Mouse (Mus musculus) MEL (cell line): Measurements from ENCODE around the gene Inafm2. TPM values are rescaled to one million over a fixed set of nuclear protein-coding genes. Genes with fewer than 3 reads are reported as not detected.

Experiments used
- DNase-seq: peaks from one replicate; pipeline ENCODE4 v3.0.0; 2011; ENCODE audit warnings: low read depth, low spot score
- H3K27ac ChIP-seq: 2 replicates; pipeline ENCODE4 v1.5.1; 2012; ENCODE audit warnings: low read depth, mild to moderate bottlenecking, control low read depth, low read length, moderate library complexity; ENCODE audit not compliant: control insufficient read depth
- H3K27me3 ChIP-seq, 2 experiments: fragments of 150-350 bp in 1 of 2; sonication (generic) in 1 of 2; 2 replicates each; pipeline ENCODE4 v1.6.1; 2012; ENCODE audit warnings: low read length in 2 of 2, mild to moderate bottlenecking in 2 of 2, improper control_type of control experiment in 1 of 2, moderate library complexity in 1 of 2; ENCODE audit not compliant: insufficient read depth in 2 of 2, control insufficient read depth in 1 of 2
- H3K36me3 ChIP-seq, 2 experiments: 2 replicates each; pipeline ENCODE4 v1.6.1; 2012 to 2014; ENCODE audit warnings: low read length in 2 of 2, improper control_type of control experiment in 1 of 2, inconsistent platforms in 1 of 2, mild to moderate bottlenecking in 1 of 2; ENCODE audit not compliant: insufficient read depth in 2 of 2, control insufficient read depth in 1 of 2
- H3K4me1 ChIP-seq, 2 experiments: fragments of 150-350 bp in 1 of 2; sonication (generic) in 1 of 2; 2 replicates each; pipeline ENCODE4 v1.6.1; 2012; ENCODE audit warnings: low read length in 2 of 2, improper control_type of control experiment in 1 of 2, mild to moderate bottlenecking in 1 of 2; ENCODE audit not compliant: insufficient read depth in 2 of 2, control insufficient read depth in 1 of 2
- H3K4me3 ChIP-seq, 2 experiments: fragments of 150-350 bp in 1 of 2; sonication (generic) in 1 of 2; 2 replicates each; pipeline ENCODE4 v1.5.1; 2012; ENCODE audit warnings: low read depth in 2 of 2, low read length in 2 of 2, mild to moderate bottlenecking in 2 of 2, moderate library complexity in 2 of 2, control low read depth in 1 of 2, improper control_type of control experiment in 1 of 2; ENCODE audit not compliant: control insufficient read depth in 1 of 2, insufficient read depth in 1 of 2
- H3K79me2 ChIP-seq: 2 replicates; pipeline ENCODE4 v1.6.1; 2012; ENCODE audit warnings: mild to moderate bottlenecking, low read length, moderate library complexity; ENCODE audit not compliant: control insufficient read depth, poor library complexity, insufficient read depth
- H3K9ac ChIP-seq: 2 replicates; pipeline ENCODE4 v1.6.1; 2012; ENCODE audit warnings: low read depth, mild to moderate bottlenecking, control low read depth, low read length, moderate library complexity; ENCODE audit not compliant: control insufficient read depth, poor library complexity, severe bottlenecking
- H3K9me3 ChIP-seq: fragments of 150-350 bp; sonication (generic); replicated peaks from 2 replicates; pipeline ENCODE4 v1.6.1; 2012; ENCODE audit warnings: mild to moderate bottlenecking, low read length, improper control_type of control experiment, moderate library complexity; ENCODE audit not compliant: insufficient read depth
- BHLHE40 ChIP-seq: IDR thresholded peaks from 2 replicates; pipeline ENCODE4 v1.6.1; 2012; ENCODE audit warnings: low read depth, mild to moderate bottlenecking, inconsistent platforms, low read length, improper control_type of control experiment, borderline replicate concordance
- CHD2 ChIP-seq: IDR thresholded peaks from 2 replicates; pipeline ENCODE4 v1.6.1; 2011; ENCODE audit warnings: low read length, improper control_type of control experiment
- CTCF ChIP-seq, 3 experiments: IDR thresholded peaks in 2 of 3; conservative IDR thresholded peaks in 1 of 3; 2 replicates each; pipeline ENCODE4 v1.5.1; 2011 to 2012; ENCODE audit warnings: low read length in 3 of 3, low read depth in 2 of 3, mild to moderate bottlenecking in 2 of 3, improper control_type of control experiment in 1 of 3, inconsistent platforms in 1 of 3, mixed read lengths in 1 of 3, moderate library complexity in 1 of 3; ENCODE audit not compliant: control insufficient read depth in 1 of 3, insufficient read depth in 1 of 3, poor library complexity in 1 of 3, severe bottlenecking in 1 of 3
- GABPA ChIP-seq: IDR thresholded peaks from 2 replicates; pipeline ENCODE4 v1.6.1; 2012; ENCODE audit warnings: low read depth, mild to moderate bottlenecking, inconsistent platforms, low read length, improper control_type of control experiment, moderate library complexity
- HCFC1 ChIP-seq: IDR thresholded peaks from 2 replicates; pipeline ENCODE4 v1.6.1; 2012; ENCODE audit warnings: low read depth, mild to moderate bottlenecking, inconsistent platforms, low read length, improper control_type of control experiment, moderate library complexity
- KAT2A ChIP-seq: conservative IDR thresholded peaks from 2 replicates; pipeline ENCODE4 v1.6.1; 2012; ENCODE audit warnings: low read depth, low read length, improper control_type of control experiment, inconsistent platforms
- MAFK ChIP-seq: IDR thresholded peaks from 2 replicates; pipeline ENCODE4 v1.6.1; 2011; ENCODE audit warnings: low read depth, mild to moderate bottlenecking, low read length, improper control_type of control experiment, borderline replicate concordance
- MAX ChIP-seq: IDR thresholded peaks from 2 replicates; pipeline ENCODE4 v1.6.1; 2011; ENCODE audit warnings: low read length, improper control_type of control experiment
- MEF2A ChIP-seq: IDR thresholded peaks from 2 replicates; pipeline ENCODE4 v1.6.1; 2014; ENCODE audit warnings: low read depth, mild to moderate bottlenecking, inconsistent platforms, low read length, improper control_type of control experiment; ENCODE audit not compliant: poor library complexity, insufficient replicate concordance, severe bottlenecking; ENCODE audit errors: extremely low read depth
- MYC ChIP-seq: IDR thresholded peaks from 2 replicates; pipeline ENCODE4 v1.6.1; 2011; ENCODE audit warnings: low read depth, mild to moderate bottlenecking, low read length, improper control_type of control experiment, moderate library complexity
- POLR2A ChIP-seq, 2 experiments: IDR thresholded peaks; 2 replicates each; pipeline ENCODE4 v1.6.1; 2011 to 2012; ENCODE audit warnings: low read length in 2 of 2, mild to moderate bottlenecking in 2 of 2, control low read depth in 1 of 2, improper control_type of control experiment in 1 of 2, low read depth in 1 of 2, moderate library complexity in 1 of 2; ENCODE audit not compliant: control insufficient read depth in 1 of 2, insufficient read depth in 1 of 2, poor library complexity in 1 of 2
- POLR2AphosphoS2 ChIP-seq: IDR thresholded peaks from 2 replicates; pipeline ENCODE4 v1.6.1; 2011; ENCODE audit warnings: low read length, improper control_type of control experiment
- RCOR1 ChIP-seq: IDR thresholded peaks from 2 replicates; pipeline ENCODE4 v1.6.1; 2012; ENCODE audit warnings: low read depth, mild to moderate bottlenecking, inconsistent platforms, low read length, improper control_type of control experiment
- SMC3 ChIP-seq: IDR thresholded peaks from 2 replicates; pipeline ENCODE4 v1.6.1; 2011; ENCODE audit warnings: low read depth, low read length, improper control_type of control experiment
- TAL1 ChIP-seq: IDR thresholded peaks from 2 replicates; pipeline ENCODE4 v1.6.1; 2012; ENCODE audit warnings: mild to moderate bottlenecking, inconsistent platforms, low read length, moderate library complexity, mixed read lengths
- USF1 ChIP-seq: IDR thresholded peaks from 2 replicates; pipeline ENCODE4 v1.6.1; 2014; ENCODE audit warnings: low read depth, mild to moderate bottlenecking, inconsistent platforms, low read length, improper control_type of control experiment, moderate library complexity
- USF2 ChIP-seq, 2 experiments: IDR thresholded peaks; 2 replicates each; pipeline ENCODE4 v1.6.1; 2011 to 2012; ENCODE audit warnings: improper control_type of control experiment in 2 of 2, low read length in 2 of 2, borderline replicate concordance in 1 of 2, inconsistent platforms in 1 of 2, low read depth in 1 of 2, mild to moderate bottlenecking in 1 of 2; ENCODE audit not compliant: insufficient read depth in 1 of 2
- ZC3H11A ChIP-seq: IDR thresholded peaks from 2 replicates; pipeline ENCODE4 v1.6.1; 2012; ENCODE audit warnings: low read depth, mild to moderate bottlenecking, inconsistent platforms, low read length, improper control_type of control experiment
- ZKSCAN1 ChIP-seq: IDR thresholded peaks from 2 replicates; pipeline ENCODE4 v1.6.1; 2012; ENCODE audit warnings: low read depth, mild to moderate bottlenecking, inconsistent platforms, low read length, improper control_type of control experiment, moderate library complexity
- ZMIZ1 ChIP-seq: IDR thresholded peaks from 2 replicates; pipeline ENCODE4 v1.6.1; 2012; ENCODE audit warnings: low read depth, mild to moderate bottlenecking, inconsistent platforms, low read length, improper control_type of control experiment, moderate library complexity
- ZNF384 ChIP-seq: IDR thresholded peaks from 2 replicates; pipeline ENCODE4 v1.6.1; 2012; ENCODE audit warnings: low read depth, mild to moderate bottlenecking, inconsistent platforms, low read length, improper control_type of control experiment
- polyA plus RNA-seq, 2 experiments: library from polyadenylated mRNA; stranded (reverse) in 1 of 2; unstranded in 1 of 2; fragments of >175 nt in 1 of 2; fragments of >200 nt in 1 of 2; gene quantifications; 2 replicates each; pipeline versions ENCODE4 v1.2.1 to v1.2.4; 2012; ENCODE audit warnings: low replicate concordance in 2 of 2, low read depth in 1 of 2; ENCODE audit not compliant: insufficient read length in 2 of 2, insufficient read depth in 1 of 2, missing spikeins in 1 of 2
- total RNA-seq: library from RNA; depleted of rRNA; stranded (reverse); fragments of 300-350 nt; gene quantifications from 2 replicates; pipeline ENCODE4 v1.2.3, GENCODE M21; 2012

Gene Inafm2
- total and polyA plus RNA-seq, 3 experiments: 8.6 to 14.5 TPM; not detected in 1

- no peaks in the 10 kb centered on the region for H3K9me3 ChIP-seq
- no peak for DNase-seq
- no peaks in the 10 kb centered on the region; a peak in 1 of 4 replicates for H3K4me1 ChIP-seq
- TF ChIP-seq RCOR1 (no peak), CHD2 (no peak), HCFC1 (no peak), MAX (no peak)
- no peaks in the 10 kb centered on the region for H3K27me3 ChIP-seq
- no peak overlapping the region for H3K4me3 ChIP-seq
- H3K9ac ChIP-seq: no peak overlapping the region
- no peaks in the 10 kb centered on the region for H3K79me2 ChIP-seq
- no peak overlapping the region for H3K27ac ChIP-seq
- no peaks in the 10 kb centered on the region; a peak in 1 of 4 replicates for H3K36me3 ChIP-seq
These were observed 35.8 kb upstream of the Inafm2 start for GRCm38 (mm10) chr2:118709655-118710221.

- no peak overlapping the region for H3K27ac ChIP-seq
- H3K4me3 ChIP-seq: no peak overlapping the region
- H3K9me3 ChIP-seq: no peaks in the 10 kb centered on the region
- DNase-seq: no peak
- no peaks in the 10 kb centered on the region; a peak in 1 of 4 replicates for H3K36me3 ChIP-seq
- no peak overlapping the region for H3K9ac ChIP-seq
- no peak for TF ChIP-seq CTCF (IDR thresholded peaks at IDR 0.05 in 2 of 3, conservative IDR thresholded peaks at IDR 0.05 in 1 of 3; ENCODE audit: control insufficient read depth in 1 of 3, insufficient read depth in 1 of 3, low read depth in 2 of 3, low read length in 3 of 3, poor library complexity in 1 of 3, severe bottlenecking in 1 of 3)
- TF ChIP-seq ZNF384: no peak
- TF ChIP-seq TAL1: no peak
- no peak for TF ChIP-seq ZC3H11A
- no peak for TF ChIP-seq ZKSCAN1
- no peak for TF ChIP-seq USF1
- no peak for TF ChIP-seq BHLHE40
- TF ChIP-seq MAX: no peak
- no peak for TF ChIP-seq GABPA
- no peak for TF ChIP-seq MAFK
- TF ChIP-seq MYC: no peak
- no peak for TF ChIP-seq USF2 (IDR thresholded peaks at IDR 0.05; ENCODE audit: borderline replicate concordance in 1 of 2, insufficient read depth in 1 of 2, low read depth in 1 of 2, low read length in 2 of 2)
- no peak for TF ChIP-seq POLR2A (IDR thresholded peaks at IDR 0.05; ENCODE audit: control insufficient read depth in 1 of 2, insufficient read depth in 1 of 2, low read depth in 1 of 2, low read length in 2 of 2, poor library complexity in 1 of 2)
- no peak for TF ChIP-seq KAT2A
- TF ChIP-seq MEF2A: no peak
- no peak for TF ChIP-seq SMC3
- no peak for TF ChIP-seq ZMIZ1
- TF ChIP-seq POLR2AphosphoS2: no peak
- no peaks in the 10 kb centered on the region; a peak in 1 of 4 replicates for H3K4me1 ChIP-seq
- no peaks in the 10 kb centered on the region for H3K27me3 ChIP-seq
- H3K79me2 ChIP-seq: no peaks in the 10 kb centered on the region
These were observed 34.5 kb upstream of the Inafm2 start for GRCm38 (mm10) chr2:118711038-118711494.
